Mouse (Mus musculus) thymus, postnatal 10 days (tissue): ENCODE results near the gene Cog4.
"Not testable (repeated sequence)": the region's sequence is repeated elsewhere in the genome, so short reads cannot be mapped to it uniquely, and the experiment has no call there.

ENCODE experiments used
- DNase-seq, 2 experiments: peaks; one replicate each; pipeline ENCODE4 v3.0.0; 2021; ENCODE audit warnings: low spot score in 2 of 2

The Cog4 gene

DNA sequence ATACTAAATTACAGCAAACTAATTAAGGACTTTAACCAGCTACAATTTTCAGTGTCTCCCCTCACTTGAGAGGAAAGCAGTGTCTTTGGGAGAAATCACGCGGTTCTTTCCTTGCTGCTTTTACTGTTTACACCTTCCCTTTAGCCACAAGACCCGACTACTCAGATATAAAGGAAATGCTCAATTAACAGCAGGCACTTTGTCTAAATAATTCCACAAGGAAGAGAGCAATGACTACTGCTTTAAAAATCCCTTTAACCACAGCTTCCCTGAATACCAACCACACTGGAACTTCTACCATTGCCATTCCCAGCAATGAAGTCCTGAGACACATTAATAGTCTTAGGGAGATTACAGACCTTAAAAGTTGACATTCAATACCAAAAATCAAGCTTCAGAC is 17.9 kb upstream of the Cog4 start:
- DNase-seq: no peak

DNA sequence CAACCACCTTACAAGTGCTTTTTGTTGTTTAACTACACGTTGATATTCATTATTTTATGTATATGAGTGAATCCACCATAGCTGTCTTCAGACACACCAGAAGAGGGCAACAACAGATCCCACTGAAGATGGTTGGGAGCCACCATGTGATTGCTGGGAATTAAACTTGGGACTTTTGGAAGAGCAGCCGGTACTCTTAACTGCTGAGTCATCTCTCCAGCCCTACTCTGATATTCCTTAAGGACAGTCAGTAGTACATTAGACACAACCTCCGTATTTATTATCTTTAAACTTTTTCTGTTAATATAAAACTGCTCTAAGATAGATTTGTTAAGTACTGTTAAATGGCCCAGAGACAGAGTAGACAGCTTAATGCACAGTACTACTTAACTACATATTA is 14.4 kb upstream of the Cog4 start:
- DNase-seq: no peak

DNA sequence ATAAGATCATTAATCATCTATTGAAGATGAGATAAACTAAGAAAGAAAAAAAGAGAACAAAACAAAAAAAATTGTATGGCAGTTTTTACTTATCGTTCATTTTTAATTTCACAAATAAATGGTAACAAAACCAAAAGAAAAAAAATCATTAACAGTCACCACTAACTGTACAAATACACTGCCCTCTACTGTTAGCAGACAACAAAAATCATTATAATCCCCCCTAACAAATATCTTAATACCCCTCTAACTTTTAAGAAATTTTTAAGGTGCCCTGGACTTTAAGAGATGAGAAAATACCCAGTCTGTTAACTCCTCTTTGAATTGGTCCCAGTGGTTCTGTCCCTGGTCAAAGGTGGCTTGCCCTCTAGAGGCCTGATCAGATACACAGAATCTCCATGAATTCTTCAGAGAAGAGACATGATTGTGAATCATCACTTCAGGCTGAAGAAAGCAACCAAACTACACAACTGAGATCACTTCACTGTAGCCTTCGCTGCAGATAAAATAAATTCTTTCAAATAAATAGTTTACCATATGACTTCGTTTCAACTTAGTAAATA is 4.3 kb upstream of the Cog4 start:
- no peak for DNase-seq

DNA sequence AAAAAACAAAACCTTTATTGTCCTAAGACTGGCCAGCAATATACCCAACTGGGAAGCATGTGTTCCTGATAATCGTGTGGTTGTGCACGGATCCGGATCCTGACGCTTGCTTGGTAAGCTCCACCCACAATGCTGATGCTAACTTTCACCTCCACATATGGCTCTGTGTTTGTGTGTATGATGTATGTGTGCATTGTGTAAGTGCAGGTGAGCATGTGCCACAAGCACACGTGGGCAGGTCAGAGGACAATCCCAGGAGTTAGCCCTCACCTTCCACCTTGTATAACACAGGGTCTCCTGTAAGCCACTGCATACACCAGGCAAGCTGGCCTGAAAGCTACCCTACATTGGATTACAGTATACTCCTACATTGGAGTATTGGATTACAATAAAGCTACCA is 3.2 kb upstream of the Cog4 start:
- DNase-seq: no peak

DNA sequence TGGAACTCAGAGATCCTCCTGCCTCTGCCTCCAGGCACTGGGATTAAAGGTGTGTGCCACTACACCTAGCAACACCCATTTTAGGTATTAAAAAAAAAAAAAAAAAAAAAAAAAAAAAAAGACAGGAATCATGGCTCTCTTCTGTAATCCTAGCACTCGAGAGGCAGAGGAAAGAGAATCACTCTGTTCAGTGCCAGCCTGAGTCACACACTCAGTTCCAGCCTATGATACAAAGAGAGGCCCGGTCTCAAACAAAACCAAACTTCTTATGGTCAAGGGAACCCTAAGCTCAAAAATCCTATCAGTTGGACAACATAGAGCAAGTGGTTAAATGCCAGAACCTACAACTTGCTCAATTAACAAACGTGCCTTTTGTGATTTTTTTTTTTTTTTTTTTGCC is 1.5 kb upstream of the Cog4 start:
- no peak for DNase-seq

DNA sequence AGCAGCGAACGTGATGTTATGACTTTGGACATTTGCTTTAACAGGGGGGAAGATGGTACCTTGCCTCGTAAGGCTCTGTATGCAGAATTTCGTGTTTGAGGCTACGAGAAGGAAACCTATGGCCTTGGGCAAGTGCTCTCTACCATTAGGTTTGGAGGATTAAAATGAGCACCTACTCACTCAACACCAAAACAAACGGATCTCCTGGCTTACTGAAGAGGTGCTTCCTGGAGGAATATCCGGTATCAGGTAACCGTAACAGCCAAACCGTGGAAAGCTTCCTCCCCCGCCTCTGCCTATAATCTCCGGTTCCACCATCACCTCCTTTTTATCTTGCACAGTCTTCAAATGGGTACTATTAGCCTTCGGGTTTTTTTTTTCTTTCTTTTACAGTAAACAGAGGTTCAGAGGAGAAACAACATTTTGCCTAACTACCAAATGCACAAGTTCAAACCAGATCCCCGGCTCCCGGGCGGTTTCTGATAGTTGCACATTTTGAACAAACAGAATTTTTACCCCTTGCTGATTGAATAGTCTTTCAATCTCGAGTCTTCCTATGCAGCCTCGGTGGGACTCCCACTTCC is 487 bp upstream of the Cog4 start:
- peak; percentile 5 to 25 for DNase-seq

DNA sequence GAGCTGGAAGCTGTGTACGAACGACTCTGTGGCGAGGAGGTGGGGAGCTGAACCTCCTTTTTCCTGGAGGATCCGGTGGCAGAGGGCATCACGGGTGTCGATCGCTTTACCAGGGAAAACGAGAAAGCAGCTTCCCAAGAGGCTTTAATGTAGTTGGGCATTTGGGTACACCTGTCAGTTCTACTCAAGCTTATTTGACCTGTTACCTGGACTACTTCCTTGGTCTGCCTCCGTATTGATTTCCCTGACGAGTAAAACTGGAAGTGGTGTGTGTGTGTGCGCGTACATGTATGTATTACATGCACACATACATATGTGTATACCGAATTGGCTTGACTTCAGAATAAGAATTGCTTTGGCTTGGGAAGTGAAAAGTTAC is 760 bp downstream of the Cog4 start:
- no peak for DNase-seq

DNA sequence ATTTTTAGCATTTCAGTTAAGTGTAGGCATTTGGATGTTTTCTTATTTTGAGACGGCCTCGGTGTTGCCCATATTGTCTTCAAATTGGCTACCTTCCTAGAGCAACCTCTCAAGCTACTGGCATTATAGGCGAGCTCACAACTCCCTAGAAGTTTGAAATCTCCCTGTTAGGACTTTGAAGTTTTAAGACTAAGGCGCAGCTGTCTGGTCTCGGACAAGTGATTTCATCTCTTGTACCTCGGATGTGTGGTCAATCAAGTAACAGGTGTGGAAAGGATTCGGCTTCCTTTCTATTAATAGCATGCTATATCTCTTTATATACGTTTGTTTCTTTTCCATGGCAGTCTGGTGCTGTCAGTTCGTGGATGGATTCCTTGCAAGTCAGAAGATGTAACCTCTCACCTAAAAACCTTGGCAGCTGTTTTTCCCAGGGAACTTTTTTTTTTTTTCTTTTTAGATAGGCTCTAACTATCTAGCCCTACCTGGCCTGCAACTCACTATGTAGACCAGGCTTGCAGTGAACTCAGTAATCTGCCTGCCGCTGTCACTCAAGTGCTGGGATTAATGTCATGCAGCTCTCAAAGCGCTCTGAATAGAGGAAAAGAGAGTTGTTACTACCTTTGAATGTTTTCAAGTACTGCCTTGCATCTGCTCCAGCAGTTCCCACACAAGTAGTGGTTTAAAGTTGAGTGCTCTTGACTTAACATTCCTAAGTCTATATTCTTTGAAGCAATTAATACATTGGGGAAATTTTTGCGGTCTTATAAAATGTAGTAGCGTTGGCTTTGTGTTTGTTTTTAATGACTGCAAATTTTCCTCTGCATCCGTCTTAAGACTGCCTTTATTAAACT is 1.5 kb downstream of the Cog4 start:
- DNase-seq: no peak

DNA sequence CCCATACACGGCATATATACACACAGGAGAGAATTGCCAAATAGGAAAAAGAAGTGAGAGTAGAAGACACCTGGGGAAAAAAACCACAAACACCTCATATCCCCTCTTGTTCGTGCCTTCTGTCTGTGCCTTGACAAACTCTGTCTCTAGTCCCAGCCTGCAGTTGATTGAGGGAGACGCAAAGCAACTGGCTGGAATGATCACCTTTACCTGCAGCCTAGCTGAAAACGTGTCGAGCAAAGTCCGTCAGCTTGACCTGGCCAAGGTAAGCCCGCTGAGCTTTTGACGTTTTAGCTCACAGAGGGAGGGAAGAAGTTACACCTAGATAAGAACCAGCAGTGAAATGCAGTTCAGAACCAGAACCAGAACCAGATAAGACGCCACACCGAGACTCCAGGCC is 4.8 kb downstream of the Cog4 start:
- DNase-seq: no peak

DNA sequence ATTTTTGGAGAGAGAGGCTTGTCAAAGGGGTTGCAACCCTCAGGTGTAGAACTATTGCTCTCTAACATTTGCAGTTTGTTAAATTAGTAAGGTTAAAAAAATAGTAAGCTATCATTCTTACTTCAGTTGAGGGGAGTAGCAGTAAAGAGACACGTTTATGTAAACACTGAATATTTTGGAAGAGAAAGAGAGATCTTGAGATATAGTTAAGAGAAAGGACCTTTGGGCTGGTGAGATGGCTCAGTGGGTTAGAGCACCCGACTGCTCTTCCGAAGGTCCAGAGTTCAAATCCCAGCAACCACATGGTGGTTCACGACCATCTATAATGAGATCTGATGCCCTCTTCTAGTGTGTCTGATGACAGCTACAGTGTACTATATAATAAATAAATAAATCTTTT is 9.7 kb downstream of the Cog4 start:
- not testable (repeated sequence) for DNase-seq

DNA sequence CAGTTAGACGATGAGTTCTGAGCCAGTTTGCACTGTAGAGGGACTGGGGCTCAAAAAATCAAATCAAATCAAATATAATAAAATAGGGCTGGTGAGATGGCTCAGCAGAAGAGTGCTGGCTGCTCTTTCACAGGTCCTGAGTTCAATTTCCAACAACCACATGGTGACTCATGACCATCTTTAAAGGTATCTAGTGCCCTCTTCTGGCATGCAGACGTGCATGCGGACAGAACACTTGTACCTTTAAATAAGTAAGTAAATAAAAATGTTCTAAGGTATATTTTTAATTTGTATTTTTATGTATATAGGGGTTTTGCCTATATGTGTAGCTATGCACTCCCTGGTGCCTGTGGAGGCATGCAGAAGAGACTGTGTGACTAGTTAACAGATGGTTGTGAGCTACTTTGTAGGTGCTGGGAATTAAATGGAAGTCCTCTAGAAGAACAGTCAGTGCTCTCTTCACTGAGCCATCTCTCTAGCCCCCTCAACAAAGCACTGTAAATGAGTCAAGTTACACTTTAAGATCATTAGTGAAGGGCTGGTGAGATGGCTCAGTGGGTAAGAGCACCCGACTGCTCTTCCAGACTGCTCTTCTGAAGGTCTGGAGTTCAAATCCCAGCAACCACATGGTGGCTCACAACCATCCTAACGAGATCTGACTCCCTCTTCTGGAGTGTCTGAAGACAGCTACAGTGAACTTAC is 10.5 kb downstream of the Cog4 start:
- no peak for DNase-seq

DNA sequence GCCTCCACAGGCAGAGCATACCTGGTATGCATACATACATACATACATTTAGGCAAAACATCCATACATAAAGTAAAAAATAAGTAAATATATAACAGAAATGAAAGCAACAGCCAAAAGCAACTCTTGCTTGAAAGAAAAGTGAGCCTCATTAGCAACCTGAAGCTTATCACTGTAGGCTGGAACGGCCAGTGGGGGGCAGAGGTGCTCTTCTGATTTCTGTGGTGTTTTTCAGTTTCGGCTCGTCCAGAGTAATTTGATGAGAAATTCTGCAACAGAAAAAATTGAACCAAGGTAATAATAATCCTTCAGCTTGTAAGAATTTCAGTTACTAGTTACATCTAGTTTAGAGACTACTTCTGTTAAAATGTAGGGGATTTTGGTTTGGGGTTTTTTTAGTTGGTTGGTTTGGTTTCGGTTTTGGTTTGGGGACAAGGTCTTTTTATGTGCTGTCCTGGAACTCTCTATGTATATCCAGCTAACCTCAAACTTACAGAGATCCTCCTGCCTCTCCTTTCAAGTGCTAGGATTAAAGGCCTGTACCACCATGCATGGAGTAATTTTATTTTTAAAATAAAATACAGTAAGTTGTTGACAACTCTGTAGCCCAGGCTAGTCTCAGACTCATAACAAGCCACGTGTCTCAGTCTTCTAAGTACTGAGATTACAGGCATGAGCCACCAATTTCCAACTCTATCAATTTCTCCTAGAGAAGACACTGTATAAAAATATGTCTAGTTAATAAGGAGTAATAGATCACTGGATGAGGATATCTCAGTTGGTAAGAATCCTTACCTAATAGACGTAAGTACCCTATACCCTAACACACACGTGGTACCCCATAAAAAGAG is 13.5 kb downstream of the Cog4 start:
- no peak for DNase-seq

DNA sequence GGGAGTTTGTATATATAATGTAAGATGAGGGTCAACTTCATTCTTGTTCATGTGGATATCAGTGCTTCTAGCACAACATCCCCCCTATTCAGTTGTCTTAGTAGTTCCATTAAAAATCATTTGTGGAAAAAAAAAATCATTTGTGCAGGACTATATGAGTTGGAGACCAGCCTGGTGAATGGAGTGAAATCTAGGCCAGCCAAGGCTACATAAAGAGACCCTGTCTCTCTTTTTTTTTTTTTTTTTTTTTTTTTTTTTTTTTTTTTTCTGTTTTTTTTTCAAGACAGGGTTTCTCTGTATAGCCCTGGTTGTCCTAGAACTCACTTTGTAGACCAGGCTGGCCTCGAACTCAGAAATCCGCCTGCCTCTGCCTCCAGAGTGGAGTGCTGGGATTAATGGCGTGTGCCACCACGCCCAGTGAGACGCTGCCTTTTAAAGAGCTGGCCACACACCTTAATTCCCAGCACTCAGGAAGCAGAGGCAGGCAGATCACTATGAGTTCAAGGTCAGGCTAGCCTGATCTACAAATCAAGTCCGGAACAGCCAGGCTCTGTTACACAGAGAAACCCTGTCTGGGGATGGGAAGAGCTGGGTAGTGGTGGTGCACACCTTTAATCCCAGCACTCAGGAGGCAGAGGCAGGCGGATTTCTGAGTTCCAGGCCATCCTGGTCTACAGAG is 15.1 kb downstream of the Cog4 start:
- not testable (repeated sequence) for DNase-seq

DNA sequence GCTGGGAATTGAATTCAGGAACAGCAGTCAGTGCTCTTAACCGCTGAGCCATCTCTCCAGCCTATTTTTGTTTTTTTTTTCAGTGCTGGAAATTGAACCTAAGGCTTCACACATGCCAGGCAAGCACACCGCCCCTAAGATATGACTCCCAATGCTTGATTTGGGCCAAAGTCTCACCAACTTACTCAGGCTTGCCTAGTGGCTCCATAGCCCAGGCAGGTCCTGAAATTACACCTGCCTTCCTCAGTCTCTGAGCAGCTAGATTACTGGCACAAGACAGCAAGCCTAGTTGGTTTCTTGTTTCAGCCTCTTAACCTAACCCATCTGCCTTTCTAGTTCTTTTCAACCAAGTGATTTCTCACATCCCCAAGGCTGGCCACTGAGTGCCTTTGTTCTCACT is 24.1 kb downstream of the Cog4 start:
- DNase-seq: no peak

DNA sequence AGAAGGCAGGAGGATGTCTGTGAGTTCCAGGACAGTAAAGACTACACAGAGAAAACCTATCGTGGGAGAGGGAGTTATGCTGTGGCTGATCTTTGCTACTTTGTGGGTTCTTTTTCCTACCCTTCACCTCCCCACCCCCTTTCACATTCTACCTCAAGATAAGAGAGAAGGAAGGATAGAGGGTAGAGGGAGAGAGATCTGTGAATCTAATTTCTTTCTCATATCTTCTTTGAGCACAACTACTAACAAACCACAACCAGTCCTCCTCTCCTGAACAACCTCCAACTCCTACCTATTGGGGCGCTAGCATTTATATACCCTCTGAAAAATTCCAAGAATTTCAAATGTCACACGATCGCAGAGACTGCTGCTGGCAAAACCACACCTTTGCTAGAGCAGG is 31.5 kb downstream of the Cog4 start:
- DNase-seq: no peak

DNA sequence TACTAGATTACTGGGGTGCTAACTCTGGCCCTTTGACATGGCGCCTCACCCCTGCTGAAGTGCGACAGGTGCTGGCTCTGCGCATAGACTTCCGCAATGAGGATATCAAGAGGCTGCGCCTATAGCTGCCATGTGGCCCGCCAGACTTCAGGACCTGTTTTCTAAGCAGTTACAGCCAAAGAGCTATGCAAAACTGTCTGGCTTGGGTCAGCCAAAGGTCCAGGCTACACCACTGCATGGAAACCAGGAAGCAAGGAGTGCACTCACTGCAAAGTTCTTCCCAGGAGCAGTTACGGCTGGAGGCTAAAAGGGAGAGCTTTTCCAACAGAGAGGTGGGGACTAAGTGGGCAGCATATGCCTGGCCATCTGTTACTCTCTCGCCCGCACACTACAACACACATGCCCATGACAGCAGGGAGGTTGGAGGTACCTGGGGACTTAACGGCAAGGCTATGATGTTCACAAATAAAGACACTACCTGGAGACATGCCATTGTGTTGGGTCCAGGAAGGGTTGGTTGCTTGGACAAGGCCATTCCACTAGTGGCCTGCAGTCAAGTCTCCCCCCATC is 35.4 kb downstream of the Cog4 start:
- DNase-seq: no peak

DNA sequence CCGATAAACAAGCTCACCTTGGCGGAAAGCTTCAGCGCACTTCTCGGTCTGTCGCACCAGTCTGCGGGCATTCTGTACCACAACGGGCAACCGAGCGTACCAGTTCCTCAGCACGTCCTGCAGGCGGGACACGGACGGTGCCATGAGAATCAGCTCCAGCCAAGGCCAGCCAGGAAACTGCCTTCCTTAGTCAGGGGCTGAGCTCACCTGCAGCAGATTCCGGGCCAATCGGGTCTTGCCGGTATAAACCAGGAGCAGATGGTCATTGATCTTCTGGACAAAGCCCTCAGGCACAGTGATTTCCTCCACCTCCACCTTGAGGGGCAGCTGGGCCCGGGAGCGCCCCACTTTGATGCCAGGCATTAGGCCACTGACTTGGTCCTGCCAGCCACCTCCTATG is 37.4 kb downstream of the Cog4 start:
- DNase-seq: no peak

DNA sequence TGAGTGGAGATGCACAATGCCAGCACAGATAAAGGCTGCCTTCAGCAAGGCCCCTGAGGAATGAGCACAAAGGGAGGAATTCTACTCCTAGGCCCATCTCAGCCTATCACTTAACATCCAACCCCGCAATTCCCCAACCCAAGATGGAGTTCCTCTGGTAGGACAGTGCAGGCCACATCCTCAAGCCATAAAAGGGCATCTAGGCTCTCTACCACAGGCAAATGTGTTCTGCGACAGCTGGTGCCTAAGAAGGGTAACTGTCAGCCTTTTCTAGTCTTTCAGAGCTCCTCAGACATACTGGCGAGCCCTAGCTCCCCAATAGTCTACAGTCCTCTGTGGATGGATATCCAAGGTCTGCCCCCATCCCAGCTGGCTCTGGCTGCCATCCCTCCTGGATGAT is 40.2 kb downstream of the Cog4 start:
- DNase-seq: no peak

DNA sequence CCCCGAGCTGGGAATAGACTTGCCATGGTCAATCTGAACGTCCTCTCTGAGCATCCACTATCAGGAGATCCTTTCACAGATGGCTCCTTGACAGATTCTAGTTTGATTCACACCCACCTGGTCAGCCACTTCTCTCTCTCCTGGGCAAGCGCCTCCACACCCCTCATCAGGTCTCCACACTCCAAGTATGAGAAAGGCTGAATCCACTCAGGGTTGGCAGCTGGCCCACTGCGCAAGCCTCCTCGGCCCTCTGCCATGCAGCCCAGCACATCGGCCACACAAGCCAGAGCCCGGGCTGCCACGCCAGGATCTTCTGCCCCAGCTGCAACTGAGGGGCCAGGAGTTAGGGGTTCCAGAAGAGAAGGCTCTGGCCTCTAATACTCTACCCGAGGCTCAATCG is 41.2 kb downstream of the Cog4 start:
- DNase-seq: no peak

DNA sequence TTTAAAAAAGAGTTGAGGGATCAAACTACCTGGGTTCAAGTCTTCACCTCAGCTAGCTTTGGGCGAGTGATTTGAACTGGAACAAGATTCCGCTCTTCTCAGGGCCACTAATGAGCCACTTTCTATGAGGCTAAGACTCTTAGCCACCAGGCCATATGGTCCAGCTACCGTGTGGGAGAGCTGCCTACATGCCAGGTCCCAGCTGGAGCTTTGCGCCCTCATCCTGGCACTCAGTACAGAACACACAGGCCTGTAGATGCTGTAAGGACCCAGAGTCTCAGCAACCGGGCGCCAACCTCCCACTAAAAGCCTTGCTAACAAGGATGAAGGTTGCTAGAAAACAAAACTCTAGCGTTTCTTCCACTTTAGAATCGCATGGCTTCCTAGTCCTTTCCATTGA is 42.0 kb downstream of the Cog4 start:
- no peak for DNase-seq

DNA sequence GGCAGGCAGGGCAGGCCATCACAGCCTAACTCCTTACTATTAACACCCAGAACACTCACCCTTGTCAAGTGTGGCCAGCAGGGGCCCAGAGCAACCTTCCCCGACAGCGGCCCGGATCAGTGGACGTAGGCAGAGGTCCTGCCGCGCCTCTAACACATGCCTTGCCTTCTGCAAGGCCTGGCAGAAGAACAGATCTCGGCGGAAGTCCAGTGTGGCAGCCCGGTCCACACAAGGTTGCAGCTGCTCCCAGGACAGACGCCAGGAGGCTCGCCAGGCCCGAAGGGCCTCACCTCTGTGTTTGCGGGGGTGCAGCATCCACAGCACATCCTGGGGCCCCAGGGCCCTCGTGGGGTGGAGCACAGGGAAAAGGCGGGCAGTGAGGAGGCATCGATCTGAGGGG is 42.5 kb downstream of the Cog4 start:
- DNase-seq: no peak
